Mouse (Mus musculus) T-helper 17 cell (primary cell): Measurements from ENCODE around the gene Actn2.

Experiments
- in situ Hi-C, 2 experiments: fragments of 300-600 bp; cut with MboI, MseI; formaldehyde crosslinking; loops; 1 replicate in 1 of 2; 2 replicates in 1 of 2; pipeline ENCODE4 v1.15.1; 2025; ENCODE audit warnings: high pct_unique_total_duplicates in 2 of 2

Actn2 gene

GRCm38 (mm10) chr13:12318017-12318416 lies 22.5 kb downstream of the Actn2 start:
- in situ Hi-C loops: no loop called here

- in situ Hi-C loops: no loop called here
These were observed 23.3 kb downstream of the Actn2 start for GRCm38 (mm10) chr13:12317191-12317765.

- in situ Hi-C loops: no loop called here
These were observed 26.4 kb downstream of the Actn2 start for GRCm38 (mm10) chr13:12314173-12314572.

- in situ Hi-C loops: no loop called here
These were observed 28.5 kb downstream of the Actn2 start for GRCm38 (mm10) chr13:12311930-12312492.

GRCm38 (mm10) chr13:12311371-12311770 lies 29.2 kb downstream of the Actn2 start:
- in situ Hi-C loops: no loop called here

- in situ Hi-C loops: no loop called here
These were observed 31.1 kb downstream of the Actn2 start for GRCm38 (mm10) chr13:12309446-12309845.

- in situ Hi-C loops: no loop called here
These were observed 31.7 kb downstream of the Actn2 start for GRCm38 (mm10) chr13:12308878-12309277.

- in situ Hi-C loops: no loop called here
These were observed 32.1 kb downstream of the Actn2 start for GRCm38 (mm10) chr13:12308473-12308872.

GRCm38 (mm10) chr13:12307286-12307685 lies 33.3 kb downstream of the Actn2 start:
- in situ Hi-C loops: no loop called here

- in situ Hi-C loops: no loop called here
These were observed 35.0 kb downstream of the Actn2 start for GRCm38 (mm10) chr13:12305540-12305939.

GRCm38 (mm10) chr13:12304991-12305390 lies 35.6 kb downstream of the Actn2 start:
- in situ Hi-C loops: no loop called here

GRCm38 (mm10) chr13:12297777-12298176 lies 42.8 kb downstream of the Actn2 start:
- in situ Hi-C loops: no loop called here

- in situ Hi-C loops: no loop called here
These were observed 43.9 kb downstream of the Actn2 start for GRCm38 (mm10) chr13:12296701-12297100.

- in situ Hi-C loops: no loop called here
These were observed 46.8 kb downstream of the Actn2 start for GRCm38 (mm10) chr13:12293810-12294209.

- in situ Hi-C loops: no loop called here
These were observed 49.9 kb downstream of the Actn2 start for GRCm38 (mm10) chr13:12290700-12291099.

- in situ Hi-C loops: no loop called here
These were observed 56.0 kb downstream of the Actn2 start for GRCm38 (mm10) chr13:12284528-12284927.

- in situ Hi-C loops: no loop called here
These were observed 56.7 kb downstream of the Actn2 start for GRCm38 (mm10) chr13:12283826-12284225.

GRCm38 (mm10) chr13:12274721-12275120 lies 65.8 kb downstream of the Actn2 start:
- in situ Hi-C loops: loop anchor here in 1 of 2 experiments (5.0 kb wide), 1 partner anchor 113 kb away; no protein-coding TSS in a partner anchor

- in situ Hi-C loops: no loop called here
These were observed 66.3 kb downstream of the Actn2 start for GRCm38 (mm10) chr13:12274220-12274619.

- in situ Hi-C loops: no loop called here
These were observed 67.6 kb downstream of the Actn2 start for GRCm38 (mm10) chr13:12272953-12273352.

- in situ Hi-C loops: loop anchor here in 1 of 2 experiments (5.0 kb wide), 1 partner anchor 56 kb away; no protein-coding TSS in a partner anchor
These were observed 72.6 kb downstream of the Actn2 start for GRCm38 (mm10) chr13:12267971-12268370.

- in situ Hi-C loops: loop anchor here in 1 of 2 experiments (5.0 kb wide), 1 partner anchor 55 kb away; no protein-coding TSS in a partner anchor
These were observed 73.5 kb downstream of the Actn2 start for GRCm38 (mm10) chr13:12267097-12267496.

GRCm38 (mm10) chr13:12263996-12264395 lies 76.6 kb downstream of the Actn2 start:
- in situ Hi-C loops: no loop called here
